Mouse (Mus musculus) ES-Bruce4 (cell line): ENCODE data around the gene Ros1.

ENCODE experiments used
- CTCF ChIP-seq: IDR thresholded peaks from one replicate; pipeline ENCODE4 v1.8.1; 2011; ENCODE audit warnings: low read depth, low read length
- EP300 ChIP-seq: IDR thresholded peaks from 2 replicates; pipeline ENCODE4 v1.6.1; 2011; ENCODE audit warnings: low read depth, low read length; ENCODE audit not compliant: insufficient read depth
- POLR2A ChIP-seq: IDR thresholded peaks from one replicate; pipeline ENCODE4 v1.8.1; 2011; ENCODE audit warnings: low read length; ENCODE audit not compliant: insufficient read depth

GRCm38 (mm10) chr10:52174376-52174775, 20.7 kb downstream of the Ros1 start:
- TF ChIP-seq CTCF: no peak
- no peak for TF ChIP-seq POLR2A
- no peak for TF ChIP-seq EP300
